Mouse (Mus musculus): ENCODE data around the gene Adrm1. TPM values are rescaled to one million over a fixed set of nuclear protein-coding genes. Genes with fewer than 3 reads are reported as not detected.
A peak's percentile ranks its signal among the peaks of the same experiment; 100 is the strongest.

Adrm1 gene
- total and polyA plus RNA-seq, 3 experiments = 287 to 312 TPM; not detected in 1

DNA sequence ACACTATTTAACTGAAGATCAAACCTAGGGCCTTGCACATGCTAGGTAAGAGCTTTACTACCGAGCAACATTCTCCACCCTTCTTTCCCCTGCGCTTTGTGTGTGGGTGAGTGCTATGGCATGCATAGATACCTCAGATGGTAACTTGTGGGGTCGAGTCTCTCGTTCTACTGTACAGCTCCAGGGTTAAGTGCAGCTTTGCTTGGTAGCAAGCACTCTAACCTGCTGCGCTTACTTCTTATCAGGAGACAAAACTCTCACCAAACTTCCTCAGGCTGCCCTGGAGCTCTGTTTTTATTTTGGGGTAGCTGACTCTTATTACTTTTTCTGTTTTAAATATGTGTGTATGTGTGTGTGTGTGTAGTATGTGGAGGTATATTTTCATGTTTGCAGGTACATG lies 35.9 kb upstream of the Adrm1 start:
- H3K36me3 ChIP-seq (ENCODE audit: control insufficient read depth in 1 of 2, insufficient read depth in 2 of 2, low read length in 2 of 2) = peaks cover 6 to 33% of the 10 kb centered on the region in 2 experiments; a peak in 3 of 4 replicates
- TF ChIP-seq MXI1 (IDR thresholded peaks at IDR 0.05; ENCODE audit: low read depth, low read length) = peak; percentile 36; the same call in 1 of the 2 replicates
- peak; percentile 63 for TF ChIP-seq GATA1 (IDR thresholded peaks at IDR 0.05; ENCODE audit: low read depth, low read length)
- TF ChIP-seq TCF12 (IDR thresholded peaks at IDR 0.05; ENCODE audit: low read depth, low read length) = 0 out of 2 replicates have a peak, but pooled peaks have one; percentile 10
- peak; percentile 11; the same call in 1 of the 2 replicates for TF ChIP-seq TAL1 (IDR thresholded peaks at IDR 0.05; ENCODE audit: low read length)
- no peak for TF ChIP-seq SIN3A (IDR thresholded peaks at IDR 0.05; ENCODE audit: low read length)
- no peak for TF ChIP-seq RAD21 (IDR thresholded peaks at IDR 0.05; ENCODE audit: low read depth, low read length)
- H3K9ac ChIP-seq (ENCODE audit: control insufficient read depth, low read depth, low read length, poor library complexity, severe bottlenecking) = no peak overlapping the region
- H3K9me3 ChIP-seq (replicated peaks; ENCODE audit: insufficient read depth, low read length) = no peaks in the 10 kb centered on the region
- peaks cover 7% of the 10 kb centered on the region; the same call in 1 of the 2 replicates for H3K79me2 ChIP-seq (ENCODE audit: control insufficient read depth, insufficient read depth, low read length, poor library complexity)
- H3K4me3 ChIP-seq (ENCODE audit: control insufficient read depth in 1 of 2, insufficient read depth in 1 of 2, low read depth in 2 of 2, low read length in 2 of 2) = no peak overlapping the region
- H3K4me1 ChIP-seq (ENCODE audit: control insufficient read depth in 1 of 2, insufficient read depth in 2 of 2, low read length in 2 of 2) = peaks cover 17 to 28% of the 10 kb centered on the region in 2 experiments
- peak; percentile 77 for DNase-seq (ENCODE audit: low read depth, low spot score)
- no peaks in the 10 kb centered on the region for H3K27me3 ChIP-seq (ENCODE audit: control insufficient read depth in 1 of 2, insufficient read depth in 2 of 2, low read length in 2 of 2)
- 0 out of 2 replicates have a peak overlapping the region, but pooled peaks have one; percentile 17 for H3K27ac ChIP-seq (ENCODE audit: control insufficient read depth, low read depth, low read length)

DNA sequence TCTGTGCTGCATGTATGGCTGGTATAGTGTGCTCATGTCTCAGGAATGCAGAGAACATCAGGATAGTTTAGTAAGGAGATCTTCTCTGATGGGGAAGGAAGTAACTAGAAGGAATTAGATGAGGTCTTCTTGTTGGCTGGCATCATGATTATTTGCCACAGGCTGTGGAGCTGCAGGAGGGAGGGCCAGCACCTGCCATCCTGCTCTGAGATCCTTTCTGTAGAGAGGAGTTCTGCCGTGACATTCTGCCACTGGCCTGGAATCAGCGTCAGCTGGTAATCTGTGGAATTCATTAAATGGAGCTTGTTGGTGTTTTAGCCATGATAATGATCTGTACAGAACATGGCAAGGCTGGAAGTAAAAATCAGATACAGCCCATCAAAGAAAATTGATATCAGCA lies 25.2 kb upstream of the Adrm1 start:
- TF ChIP-seq RCOR1 (IDR thresholded peaks at IDR 0.05; ENCODE audit: low read depth, low read length) (no peak), EP300 (IDR thresholded peaks at IDR 0.05; ENCODE audit: low read depth in 1 of 2, low read length in 2 of 2) (no peak), E2F4 (IDR thresholded peaks at IDR 0.05; ENCODE audit: borderline replicate concordance, low read depth, low read length) (no peak), NELFE (IDR thresholded peaks at IDR 0.05; ENCODE audit: low read depth, low read length) (no peak)
- Histone ChIP-seq H3K9ac (ENCODE audit: control insufficient read depth, low read depth, low read length, poor library complexity, severe bottlenecking) (no peak overlapping the region), H3K9me3 (replicated peaks; ENCODE audit: insufficient read depth, low read length) (no peaks in the 10 kb centered on the region)

DNA sequence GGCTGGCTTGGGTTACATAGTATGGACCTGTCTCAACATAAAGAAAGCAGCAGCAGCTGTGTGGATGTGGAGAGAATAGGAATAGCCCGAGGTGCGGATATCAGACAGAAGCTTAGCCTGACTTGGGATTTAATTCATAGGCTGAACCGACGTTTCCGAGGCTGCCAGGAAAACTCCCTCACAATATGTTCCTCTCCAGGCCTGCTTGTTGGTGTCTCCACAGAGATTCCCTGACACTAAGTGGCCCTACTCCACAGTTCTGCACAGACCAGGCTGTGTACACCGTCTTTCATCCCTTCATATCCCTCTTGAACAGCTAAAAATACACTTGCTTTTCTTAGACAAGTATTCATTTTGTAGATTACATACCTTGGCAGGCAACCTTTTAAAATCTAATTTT lies 23.9 kb upstream of the Adrm1 start:
- Histone ChIP-seq H3K27me3 (ENCODE audit: control insufficient read depth in 1 of 2, insufficient read depth in 2 of 2, low read length in 2 of 2) (no peaks in the 10 kb centered on the region), H3K9me3 (replicated peaks; ENCODE audit: insufficient read depth, low read length) (no peaks in the 10 kb centered on the region), H3K4me1 (ENCODE audit: control insufficient read depth in 1 of 2, insufficient read depth in 2 of 2, low read length in 2 of 2) (peaks cover 0 to 4% of the 10 kb centered on the region in 2 experiments; a peak in 1 of 4 replicates), H3K4me3 (ENCODE audit: control insufficient read depth in 1 of 2, insufficient read depth in 1 of 2, low read depth in 2 of 2, low read length in 2 of 2) (no peak overlapping the region), H3K36me3 (ENCODE audit: control insufficient read depth in 1 of 2, insufficient read depth in 2 of 2, low read length in 2 of 2) (peaks cover 4 to 42% of the 10 kb centered on the region in 2 experiments; a peak in 3 of 4 replicates), H3K9ac (ENCODE audit: control insufficient read depth, low read depth, low read length, poor library complexity, severe bottlenecking) (no peak overlapping the region), H3K79me2 (ENCODE audit: control insufficient read depth, insufficient read depth, low read length, poor library complexity) (no peaks in the 10 kb centered on the region), H3K27ac (ENCODE audit: control insufficient read depth, low read depth, low read length) (no peak overlapping the region)
- TF ChIP-seq MAX (IDR thresholded peaks at IDR 0.05; ENCODE audit: low read length) = no peak
- no peak for TF ChIP-seq POLR2AphosphoS2 (IDR thresholded peaks at IDR 0.05; ENCODE audit: low read length)
- no peak for TF ChIP-seq SIN3A (IDR thresholded peaks at IDR 0.05; ENCODE audit: low read length)
- TF ChIP-seq GABPA (IDR thresholded peaks at IDR 0.05; ENCODE audit: low read depth, low read length) = no peak
- TF ChIP-seq MYC (IDR thresholded peaks at IDR 0.05; ENCODE audit: low read depth, low read length) = no peak
- no peak for TF ChIP-seq TBP (IDR thresholded peaks at IDR 0.05; ENCODE audit: low read depth, low read length)
- no peak for TF ChIP-seq JUND (IDR thresholded peaks at IDR 0.05; ENCODE audit: low read depth, low read length)
- TF ChIP-seq BHLHE40 (IDR thresholded peaks at IDR 0.05; ENCODE audit: borderline replicate concordance, low read depth, low read length) = no peak
- no peak for TF ChIP-seq UBTF (IDR thresholded peaks at IDR 0.05; ENCODE audit: borderline replicate concordance, insufficient read depth, low read depth, low read length)
- no peak for TF ChIP-seq NRF1 (IDR thresholded peaks at IDR 0.05; ENCODE audit: insufficient read depth, low read depth, low read length, poor library complexity, severe bottlenecking)
- no peak for TF ChIP-seq TCF12 (IDR thresholded peaks at IDR 0.05; ENCODE audit: low read depth, low read length)
- TF ChIP-seq MAFK (IDR thresholded peaks at IDR 0.05; ENCODE audit: borderline replicate concordance, low read depth, low read length) = no peak
- DNase-seq (ENCODE audit: low read depth, low spot score) = no peak

More for the DNA sequence above, 25.2 kb upstream of the Adrm1 start:
- H3K36me3 ChIP-seq (ENCODE audit: control insufficient read depth in 1 of 2, insufficient read depth in 2 of 2, low read length in 2 of 2) = peaks cover 4 to 41% of the 10 kb centered on the region in 2 experiments; a peak in 3 of 4 replicates
- peaks cover 0 to 4% of the 10 kb centered on the region in 2 experiments; a peak in 1 of 4 replicates for H3K4me1 ChIP-seq (ENCODE audit: control insufficient read depth in 1 of 2, insufficient read depth in 2 of 2, low read length in 2 of 2)
- H3K4me3 ChIP-seq (ENCODE audit: control insufficient read depth in 1 of 2, insufficient read depth in 1 of 2, low read depth in 2 of 2, low read length in 2 of 2) = no peak overlapping the region
- H3K27ac ChIP-seq (ENCODE audit: control insufficient read depth, low read depth, low read length) = no peak overlapping the region
- no peak for DNase-seq (ENCODE audit: low read depth, low spot score)
- H3K79me2 ChIP-seq (ENCODE audit: control insufficient read depth, insufficient read depth, low read length, poor library complexity) = no peaks in the 10 kb centered on the region
- no peaks in the 10 kb centered on the region for H3K27me3 ChIP-seq (ENCODE audit: control insufficient read depth in 1 of 2, insufficient read depth in 2 of 2, low read length in 2 of 2)

All from MEL (cell line).